Mouse (Mus musculus): Measurements from ENCODE around the gene Lctl.
A peak's percentile ranks its signal among the peaks of the same experiment; 100 is the strongest.
"Not testable (repeated sequence)": the region's sequence is repeated elsewhere in the genome, so short reads cannot be mapped to it uniquely, and the experiment has no call there.

The Lctl gene

DNA sequence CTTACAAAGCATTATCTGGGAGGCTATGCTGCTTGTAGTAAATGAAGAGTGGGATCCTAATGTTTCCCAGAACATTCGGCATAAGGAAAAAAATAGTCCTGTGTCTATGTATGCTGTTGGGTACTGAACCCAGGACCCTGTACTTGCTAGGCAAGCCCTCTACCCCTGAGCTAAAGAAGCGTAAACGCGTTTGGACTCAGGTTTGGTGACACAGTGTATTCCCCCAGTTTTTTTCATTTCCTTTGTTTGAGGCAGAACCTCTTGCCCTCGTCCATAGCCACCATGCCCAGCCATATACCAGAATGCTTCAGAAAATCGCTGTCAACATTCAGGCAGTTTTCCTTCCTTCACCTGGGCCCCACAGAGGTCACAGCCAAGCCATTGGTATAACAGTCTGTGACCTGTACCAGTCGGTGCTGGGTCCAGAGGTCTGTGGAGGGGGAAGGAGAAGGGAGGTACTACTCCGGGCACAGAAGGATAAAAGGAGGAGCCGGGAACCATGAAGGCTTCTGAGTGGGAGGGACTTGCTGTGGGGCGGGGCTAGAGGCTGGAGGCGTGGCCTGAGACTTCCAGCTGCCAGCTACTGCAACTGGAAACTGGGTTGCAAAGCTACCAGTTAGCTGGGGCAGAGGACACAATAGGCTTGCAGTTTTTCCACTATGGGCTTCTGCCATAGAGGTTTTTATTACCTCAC lies 3.8 kb downstream of the Lctl start:
- DNase-seq, result peak; percentile 64

DNA sequence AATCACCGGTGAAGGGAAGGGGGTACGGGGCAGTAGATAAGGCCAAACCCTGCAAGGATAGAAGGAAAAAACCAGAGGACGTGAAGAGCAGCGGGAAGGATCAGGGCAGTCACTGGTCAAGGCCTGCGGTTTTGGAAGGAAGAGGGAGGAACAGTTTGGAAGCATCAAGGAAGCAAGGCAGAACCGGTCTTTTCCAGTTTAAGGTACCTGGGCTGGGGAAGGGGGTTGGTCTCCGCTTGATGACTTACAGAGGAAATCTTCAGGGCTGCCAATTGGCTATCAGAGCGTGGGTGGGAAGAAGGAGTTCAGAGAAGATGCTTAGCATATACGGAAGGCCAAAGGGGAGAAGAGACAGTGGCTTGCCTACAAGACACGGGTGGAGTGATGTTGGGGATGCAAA lies 5.7 kb downstream of the Lctl start:
- DNase-seq, result no peak

DNA sequence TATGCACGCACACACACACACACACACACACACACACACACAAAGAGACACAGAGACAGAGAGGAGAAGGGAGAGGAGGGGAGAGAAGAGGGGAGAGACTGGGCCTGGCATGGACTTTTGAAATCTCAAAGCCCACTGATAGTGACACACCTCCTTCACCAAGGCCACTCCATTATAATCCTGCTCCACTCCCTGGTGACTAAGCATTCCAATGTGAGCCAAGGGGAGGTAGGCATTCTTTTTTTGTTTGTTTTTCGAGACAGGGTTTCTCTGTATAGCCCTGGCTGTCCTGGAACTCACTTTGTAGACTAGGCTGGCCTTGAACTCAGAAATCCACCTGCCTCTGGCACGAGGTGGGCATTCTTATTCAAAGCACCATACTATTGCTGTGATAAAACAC lies 7.9 kb downstream of the Lctl start:
- not testable (repeated sequence) for DNase-seq

- DNase-seq, result no peak
Measured at GRCm38 (mm10) chr9:64125307-64125706, 8.4 kb downstream of the Lctl start.

GRCm38 (mm10) chr9:64126121-64126520 lies 9.2 kb downstream of the Lctl start:
- DNase-seq, result no peak

DNA sequence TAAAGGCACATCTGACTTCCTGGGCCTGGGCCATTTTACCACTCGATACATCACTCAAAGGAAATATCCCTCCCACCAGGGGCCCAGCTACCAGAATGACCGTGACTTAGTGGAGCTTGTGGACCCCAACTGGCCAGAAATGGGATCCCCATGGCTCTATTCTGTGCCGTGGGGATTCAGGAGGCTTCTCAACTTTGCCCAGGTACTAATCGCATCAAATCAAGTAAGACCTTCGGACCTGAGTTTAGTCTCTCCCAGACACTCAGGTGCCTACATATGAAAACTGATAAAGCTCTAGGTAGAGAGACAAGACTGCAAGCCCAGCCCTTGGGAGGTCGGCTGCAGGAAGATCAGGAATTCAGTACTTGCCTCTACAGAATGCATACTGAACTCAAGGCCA lies 14.7 kb downstream of the Lctl start:
- no peak for DNase-seq

DNA sequence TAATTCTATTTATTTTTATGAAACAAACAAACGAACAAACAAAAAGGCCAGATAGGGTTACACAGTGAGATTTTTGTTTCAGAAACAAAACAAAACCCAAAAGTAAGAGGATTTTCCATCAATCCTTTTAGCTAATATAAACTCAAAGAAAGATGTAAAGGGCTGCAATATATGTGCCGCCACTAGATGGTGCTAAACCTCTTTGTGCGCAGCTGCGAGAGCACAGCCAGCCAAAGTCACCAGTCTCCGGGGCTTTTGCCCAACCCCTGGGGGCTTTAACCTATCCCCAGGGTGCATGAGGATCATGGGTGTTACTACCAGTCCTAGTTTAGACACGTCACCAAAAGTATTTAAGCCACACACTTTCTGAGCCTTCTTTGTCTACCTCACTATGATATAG lies 21.9 kb downstream of the Lctl start:
- peak; percentile 63 for DNase-seq

DNA sequence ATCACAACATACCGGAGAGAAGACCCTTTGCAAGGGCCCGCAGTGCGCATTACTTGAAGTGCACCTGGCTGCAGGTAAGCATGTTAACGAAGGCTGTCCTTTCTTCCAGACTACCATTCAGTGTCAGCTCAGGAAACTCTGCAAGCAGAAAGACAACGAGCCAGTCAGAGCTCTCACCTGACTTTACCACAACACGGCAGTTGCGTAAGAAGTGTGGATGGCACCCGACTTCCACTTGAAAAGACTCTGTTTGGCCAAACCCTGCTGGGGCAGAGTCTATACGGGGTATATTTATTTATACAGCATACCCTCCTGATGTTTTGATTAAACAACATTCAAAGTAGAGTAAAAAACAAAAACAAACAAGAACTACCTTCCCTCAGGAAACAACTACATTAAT lies 22.9 kb downstream of the Lctl start:
- no peak for DNase-seq

- no peak for DNase-seq
Measured at GRCm38 (mm10) chr9:64156641-64157040, 39.7 kb downstream of the Lctl start.

DNA sequence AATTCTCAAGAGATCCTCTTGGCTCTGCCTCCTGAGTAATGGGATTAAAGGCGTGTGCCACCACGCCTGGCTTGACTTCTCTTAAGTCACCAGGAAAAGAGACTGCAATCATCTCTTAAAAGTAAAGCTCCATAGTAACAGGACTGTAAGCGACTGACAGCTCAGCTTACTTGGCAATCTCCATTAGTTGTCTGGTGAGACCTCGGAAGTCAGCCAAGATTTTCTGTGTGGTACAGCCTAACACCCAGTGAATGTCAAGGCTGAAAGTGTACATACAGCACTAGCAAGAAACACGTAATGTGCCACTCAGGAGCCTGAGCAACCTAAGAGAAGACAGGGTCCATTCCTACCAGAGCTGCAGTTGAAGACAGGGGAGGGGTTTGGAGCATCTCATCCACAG lies 43.5 kb downstream of the Lctl start:
- DNase-seq, result no peak

DNA sequence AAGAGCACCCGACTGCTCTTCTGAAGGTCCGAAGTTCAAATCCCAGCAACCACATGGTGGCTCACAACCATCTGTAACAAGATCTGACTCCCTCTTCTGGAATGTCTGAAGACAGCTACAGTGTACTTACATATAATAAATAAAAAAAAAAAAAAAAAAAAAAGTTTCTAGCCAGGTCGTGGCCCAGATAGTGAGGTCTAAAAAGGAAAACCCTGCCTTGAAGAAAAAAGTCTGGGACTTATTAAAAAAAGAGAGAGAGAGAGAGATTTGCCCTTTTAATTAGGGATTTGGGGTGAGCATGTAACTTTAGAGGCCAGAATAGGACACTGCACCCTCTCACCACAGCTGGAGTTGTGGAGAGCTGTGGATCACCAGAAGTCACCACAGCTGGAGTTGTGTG lies 53.0 kb downstream of the Lctl start:
- DNase-seq, result not testable (repeated sequence)

DNA sequence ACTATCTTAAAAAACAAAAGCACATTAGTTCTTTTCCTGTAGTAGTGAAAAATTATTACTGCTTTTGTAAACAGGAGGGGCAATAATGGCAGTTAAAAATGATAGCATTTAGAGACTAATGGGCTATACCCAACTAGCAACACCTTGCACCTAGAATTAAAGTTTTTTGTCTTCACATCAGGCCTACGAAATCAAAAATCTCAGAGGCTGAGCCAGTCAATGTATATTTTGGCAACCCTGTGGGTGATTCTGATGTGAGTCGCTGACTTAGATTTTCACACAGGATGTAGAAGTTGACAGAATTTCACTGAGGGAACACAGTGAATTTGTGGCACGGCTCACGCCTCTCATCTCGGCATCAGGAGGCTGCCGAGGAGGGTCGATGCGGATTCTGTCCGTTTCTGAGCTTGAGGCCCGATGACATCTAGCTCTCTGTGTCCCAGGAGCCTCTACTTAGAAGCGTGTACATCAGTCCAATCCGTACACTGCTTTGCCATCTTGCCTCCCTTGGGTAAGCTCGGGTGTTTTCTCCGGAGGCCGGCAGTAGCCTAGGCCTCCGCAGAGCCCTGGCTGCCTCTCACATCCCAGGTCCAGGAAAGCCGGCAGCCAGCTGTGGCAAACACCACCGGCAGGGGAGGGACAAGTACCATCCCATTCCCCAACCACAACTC lies 55.3 kb downstream of the Lctl start:
- no peak for DNase-seq

- peak; percentile 89 for DNase-seq
Measured at GRCm38 (mm10) chr9:64172816-64173665, 56.1 kb downstream of the Lctl start, which contains the start of the genes Zwilch and Rpl4. Gene Zwilch (minus strand): TSS chr9:64173104. Gene Rpl4 (plus strand): TSS chr9:64173375.

DNA sequence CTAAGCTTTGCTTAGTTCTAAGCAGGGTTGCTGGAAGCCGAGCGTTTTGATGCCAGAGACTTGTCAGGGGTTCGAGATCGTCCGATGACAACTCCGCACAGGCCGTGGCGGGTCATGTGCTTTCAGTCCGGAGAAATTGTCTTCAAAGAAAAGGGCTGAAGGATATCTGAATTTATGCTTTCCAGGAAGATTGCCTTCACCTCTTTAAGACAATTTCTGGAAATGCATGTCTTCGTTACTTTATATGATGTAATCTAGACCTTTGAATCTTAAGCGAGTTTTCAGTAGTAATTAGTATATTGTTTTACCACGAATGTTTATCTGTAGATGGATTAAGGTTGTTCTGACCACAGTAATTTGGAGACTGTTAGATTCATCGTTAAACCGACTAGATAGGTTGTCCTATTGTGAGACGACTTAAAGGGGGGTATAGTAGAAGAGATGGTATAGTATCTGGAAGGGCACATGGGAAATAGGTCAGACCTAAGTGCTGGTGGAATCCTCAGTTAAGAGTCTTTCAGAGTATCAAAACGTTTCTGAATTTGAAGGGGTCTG lies 56.8 kb downstream of the Lctl start:
- no peak for DNase-seq

DNA sequence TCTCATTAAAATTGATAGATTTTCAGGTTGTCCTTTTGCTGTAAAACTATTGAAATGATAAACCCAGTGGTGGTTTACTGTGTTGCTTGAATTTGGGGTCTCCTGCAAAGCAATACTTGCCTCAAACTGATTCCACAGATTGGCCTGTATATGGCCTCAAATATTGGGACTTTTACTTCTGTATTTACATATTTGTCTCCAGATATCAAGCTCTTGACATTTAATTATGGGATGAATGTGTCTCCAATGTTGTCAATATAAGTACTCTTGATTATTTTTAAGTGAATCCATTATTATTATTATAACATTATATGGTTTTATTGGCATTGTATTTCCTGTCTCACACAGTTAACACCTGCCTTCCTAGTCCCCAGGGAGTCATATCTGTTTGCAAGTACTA lies 57.4 kb downstream of the Lctl start:
- DNase-seq, result no peak

DNA sequence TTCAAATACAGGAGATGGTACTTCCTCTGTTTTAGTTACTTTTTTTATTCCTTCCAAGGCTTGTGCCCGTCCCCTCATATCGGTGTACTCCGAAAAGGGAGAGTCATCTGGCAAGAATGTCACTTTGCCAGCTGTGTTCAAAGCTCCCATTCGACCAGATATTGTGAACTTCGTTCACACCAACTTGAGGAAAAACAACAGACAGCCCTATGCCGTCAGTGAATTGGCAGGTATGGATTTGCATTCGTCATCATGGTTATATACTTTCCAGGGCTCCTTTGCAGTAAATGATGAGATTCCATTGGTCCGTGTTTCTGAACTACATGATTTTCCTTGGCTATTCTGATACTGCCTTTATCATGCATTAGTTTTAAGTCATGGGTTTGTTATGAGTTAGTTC lies 57.8 kb downstream of the Lctl start:
- no peak for DNase-seq

- no peak for DNase-seq
Measured at GRCm38 (mm10) chr9:64175378-64175777, 58.4 kb downstream of the Lctl start.

DNA sequence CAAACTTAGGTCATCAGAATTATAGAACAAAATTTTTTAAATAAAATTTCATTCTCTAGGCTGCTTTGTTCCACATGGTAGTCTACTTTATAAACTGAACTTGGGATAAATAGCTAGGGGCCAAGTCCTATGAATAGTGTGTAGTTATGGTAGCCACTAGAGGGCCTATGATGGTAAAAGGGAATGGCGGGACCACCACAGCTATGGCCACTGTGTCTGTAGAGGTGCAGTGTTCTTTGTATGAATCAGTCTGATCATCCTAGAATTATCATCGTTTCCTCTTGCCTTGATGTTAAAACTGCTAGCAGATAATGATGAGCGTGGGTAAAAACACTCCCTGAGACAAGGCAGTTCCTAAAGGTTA lies 61.6 kb downstream of the Lctl start:
- DNase-seq, result no peak

DNA sequence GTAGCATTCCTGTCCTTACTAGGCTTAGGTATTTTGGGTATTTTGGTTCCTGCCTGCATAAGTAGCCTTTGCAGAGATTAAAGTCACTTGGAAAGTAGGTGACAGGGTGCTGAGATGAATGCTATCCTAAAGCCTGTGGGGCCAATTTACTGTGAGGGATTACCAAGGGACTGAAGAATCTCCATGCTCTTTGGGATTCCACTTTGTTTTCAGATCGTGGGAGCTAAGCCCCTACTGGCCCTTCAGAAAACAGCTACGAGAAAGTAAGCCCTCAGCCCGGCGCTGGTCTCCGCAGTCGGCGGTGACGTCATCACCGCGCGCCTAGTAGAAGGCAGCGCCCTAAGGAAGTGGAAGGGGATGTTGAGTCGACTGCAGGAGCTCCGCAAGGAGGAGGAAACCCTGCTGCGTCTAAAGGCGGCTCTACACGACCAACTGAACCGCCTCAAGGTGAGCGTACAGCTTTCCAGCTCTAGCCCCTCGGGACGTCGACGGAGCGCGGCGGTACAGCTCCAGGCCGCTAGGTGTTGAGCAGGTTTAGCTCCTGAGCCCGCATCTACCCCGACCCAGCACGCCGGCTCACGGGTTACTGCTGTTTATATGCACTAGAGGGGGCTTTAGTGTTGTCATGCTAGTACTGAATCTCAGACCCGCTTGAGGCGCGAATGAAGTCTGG lies 62.2 kb downstream of the Lctl start, which contains the start of gene Snapc5:
Gene Snapc5, plus strand, starts transcription at position 301 of the 673 bp plus-strand sequence.
- DNase-seq, result peak; percentile 93

DNA sequence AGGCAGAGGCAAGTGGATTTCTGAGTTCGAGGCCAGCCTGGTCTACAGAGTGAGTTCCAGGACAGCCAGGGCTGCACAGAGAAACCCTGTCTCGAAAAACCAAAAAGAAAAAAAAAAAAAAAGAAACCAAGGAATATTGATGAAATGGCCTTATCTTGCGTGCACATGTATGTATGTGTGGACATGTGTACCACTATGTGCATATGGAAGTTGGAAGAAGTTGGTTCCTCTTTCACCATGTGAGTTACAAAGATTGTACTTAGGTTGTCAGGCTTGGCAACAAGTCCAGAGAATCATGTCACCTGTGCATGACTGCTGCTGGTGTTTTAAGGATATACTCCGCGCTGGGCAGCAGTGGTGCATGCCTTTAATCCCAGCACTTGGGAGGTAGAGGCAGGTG lies 66.3 kb downstream of the Lctl start:
- not testable (repeated sequence) for DNase-seq

DNA sequence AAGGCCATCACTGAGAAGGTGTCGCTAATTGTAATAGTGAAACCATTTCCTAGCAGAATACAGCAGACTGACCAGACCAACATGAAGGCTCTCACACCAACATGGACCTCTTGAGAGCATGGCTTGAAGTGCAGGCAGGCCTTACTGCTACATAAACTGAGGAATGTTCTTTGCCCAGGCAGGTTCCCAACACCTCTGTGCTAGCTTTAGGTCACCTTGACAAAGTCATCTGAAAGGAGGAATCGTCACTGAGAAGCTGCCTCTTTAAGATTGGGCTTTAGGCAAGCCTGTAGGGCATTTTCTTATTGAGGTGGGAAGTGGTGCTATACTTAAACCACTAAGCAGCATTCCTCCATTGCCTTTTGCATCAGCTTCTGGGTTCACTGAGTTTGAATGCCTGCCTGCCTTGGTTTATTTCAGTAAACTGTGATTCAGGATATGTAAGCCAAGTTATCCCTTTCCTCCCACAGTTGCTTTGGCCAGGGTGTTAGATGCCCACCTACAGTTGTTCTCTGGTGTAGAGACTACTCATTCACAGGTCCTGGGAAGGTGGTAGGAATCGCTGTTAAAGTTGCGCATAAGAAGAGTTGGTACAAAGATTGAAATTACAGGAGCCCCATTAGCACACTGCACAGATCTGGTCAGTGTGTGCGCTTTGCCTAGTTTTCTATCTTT lies 67.4 kb downstream of the Lctl start:
- no peak for DNase-seq
